Mouse (Mus musculus) kidney, embryonic 14.5 days (tissue): ENCODE results near the gene Akap6. TPM values are rescaled to one million over a fixed set of nuclear protein-coding genes. Genes with fewer than 3 reads are reported as not detected.

Experiments used
- ATAC-seq: fragments of 200-750 bp; cut with Nextera tagmentation; 2 replicates; pipeline ENCODE4 v1.8.0; 2017; ENCODE audit warnings: moderate number of reproducible peaks, mild to moderate bottlenecking, moderate TSS enrichment, moderate library complexity; ENCODE audit not compliant: low FRiP score, low TSS enrichment
- H3K27ac ChIP-seq: fragments of 300-500 bp; sonication (generic); 2 replicates; pipeline ENCODE4 v1.5.1; 2014; ENCODE audit warnings: low read depth, mild to moderate bottlenecking, low read length, moderate library complexity, mixed read lengths
- H3K27me3 ChIP-seq: fragments of 300-500 bp; sonication (generic); 2 replicates; pipeline ENCODE4 v1.6.1; 2014; ENCODE audit warnings: mild to moderate bottlenecking, low read length; ENCODE audit not compliant: control insufficient read depth, insufficient read depth
- H3K36me3 ChIP-seq: fragments of 300-500 bp; sonication (generic); 2 replicates; pipeline ENCODE4 v1.6.1; 2014; ENCODE audit warnings: low read length, mixed read lengths; ENCODE audit not compliant: control insufficient read depth, insufficient read depth
- H3K4me1 ChIP-seq: fragments of 300-500 bp; sonication (generic); 2 replicates; pipeline ENCODE4 v1.6.1; 2014; ENCODE audit warnings: low read length, mixed read lengths; ENCODE audit not compliant: control insufficient read depth, insufficient read depth
- H3K4me2 ChIP-seq: fragments of 300-500 bp; sonication (generic); replicated peaks from 2 replicates; pipeline ENCODE4 v1.6.1; 2014; ENCODE audit warnings: low read depth, mild to moderate bottlenecking, low read length
- H3K4me3 ChIP-seq: fragments of 300-500 bp; sonication (generic); 2 replicates; pipeline ENCODE4 v1.5.1; 2014; ENCODE audit warnings: mild to moderate bottlenecking, low read length
- H3K9ac ChIP-seq: fragments of 300-500 bp; sonication (generic); 2 replicates; pipeline ENCODE4 v1.6.1; 2014; ENCODE audit warnings: low read depth, mild to moderate bottlenecking, low read length, moderate library complexity
- H3K9me3 ChIP-seq: fragments of 300-500 bp; sonication (generic); 2 replicates; pipeline ENCODE4 v1.6.1; 2016; ENCODE audit warnings: low read length; ENCODE audit not compliant: control insufficient read depth
- WGBS: fragments of 180-500 bp; shearing (Covaris S2); extraction: QIAGEN DNeasy Blood & Tissue Kit; methylation state at CpG from one replicate; pipeline ENCODE4 v1.1.7; 2014; 5-methylcytosine and 5-hydroxymethylcytosine counted together
- polyA plus RNA-seq: library from polyadenylated mRNA; unstranded; fragments of >200 nt; fragmentation: Nextera tagmentation; extraction: Ambion mirVana; gene quantifications from 2 replicates; pipeline ENCODE4 v1.2.1, GENCODE M21; 2014

Akap6 gene
- polyA plus RNA-seq, result 0.04 and 0.18 TPM in 2 replicates

GRCm38 (mm10) chr12:52699146-52699545 lies at the start of gene Akap6:
TSS of gene Akap6 (plus strand) at chr12:52699383.
- Histone ChIP-seq H3K9me3 (no peaks in the 10 kb centered on the region), H3K4me3 (peak within 1 kb of the TSS; percentile 10; the same call in 1 of the 2 replicates), H3K27ac (no peak within 1 kb of the TSS), H3K9ac (no peak within 1 kb of the TSS), H3K27me3 (no peaks in the 10 kb centered on the region), H3K4me2 (peak within 1 kb of the TSS; percentile 49; the same call in 1 of the 2 replicates), H3K36me3 (no peaks in the 10 kb centered on the region), H3K4me1 (no peaks in the 10 kb centered on the region)
- ATAC-seq, result no peak
- 50% methylated on average over 6 of the region's 6 CpGs for WGBS

- Histone ChIP-seq H3K27ac (no peak overlapping the region), H3K9ac (no peak overlapping the region), H3K9me3 (no peaks in the 10 kb centered on the region), H3K36me3 (no peaks in the 10 kb centered on the region), H3K4me3 (no peak overlapping the region), H3K4me1 (no peaks in the 10 kb centered on the region), H3K27me3 (no peaks in the 10 kb centered on the region), H3K4me2 (no peak overlapping the region)
- ATAC-seq, result no peak
- 65% methylated on average over 7 of the region's 7 CpGs for WGBS
Observed at GRCm38 (mm10) chr12:52662907-52663790, 36.0 kb upstream of the Akap6 start.

GRCm38 (mm10) chr12:52664944-52665343 lies 34.2 kb upstream of the Akap6 start:
- no peak for ATAC-seq
- WGBS, result 82% methylated on average over 5 of the region's 5 CpGs
- no peaks in the 10 kb centered on the region for H3K36me3 ChIP-seq
- no peak overlapping the region for H3K9ac ChIP-seq
- H3K9me3 ChIP-seq, result no peaks in the 10 kb centered on the region
- no peak overlapping the region for H3K4me2 ChIP-seq
- no peak overlapping the region for H3K4me3 ChIP-seq
- no peaks in the 10 kb centered on the region for H3K4me1 ChIP-seq
- H3K27ac ChIP-seq, result no peak overlapping the region
- no peaks in the 10 kb centered on the region for H3K27me3 ChIP-seq

GRCm38 (mm10) chr12:52671436-52671835 lies 27.7 kb upstream of the Akap6 start:
- Histone ChIP-seq H3K27ac (no peak overlapping the region), H3K9ac (no peak overlapping the region), H3K4me3 (no peak overlapping the region), H3K36me3 (no peaks in the 10 kb centered on the region), H3K27me3 (no peaks in the 10 kb centered on the region), H3K4me1 (0 out of 2 replicates have a peak, but pooled peaks cover 6% of the 10 kb centered on the region), H3K4me2 (peak overlapping the region; percentile 26; the same call in 1 of the 2 replicates), H3K9me3 (no peaks in the 10 kb centered on the region)
- peak; percentile 91 for ATAC-seq
- WGBS, result 3% methylated on average over 7 of the region's 7 CpGs

- H3K27me3 ChIP-seq, result no peaks in the 10 kb centered on the region
- H3K27ac ChIP-seq, result no peak overlapping the region
- peak; percentile 24; the same call in 1 of the 2 replicates for ATAC-seq
- no peaks in the 10 kb centered on the region for H3K36me3 ChIP-seq
- H3K9me3 ChIP-seq, result no peaks in the 10 kb centered on the region
- H3K4me1 ChIP-seq, result 0 out of 2 replicates have a peak, but pooled peaks cover 6% of the 10 kb centered on the region
- H3K4me2 ChIP-seq, result peak overlapping the region; percentile 26; the same call in 1 of the 2 replicates
- H3K4me3 ChIP-seq, result no peak overlapping the region
- WGBS, result 27% methylated on average over 6 of the region's 6 CpGs
- H3K9ac ChIP-seq, result no peak overlapping the region
Observed at GRCm38 (mm10) chr12:52671943-52672342, 27.2 kb upstream of the Akap6 start.

GRCm38 (mm10) chr12:52673361-52673960 lies 25.7 kb upstream of the Akap6 start:
- Histone ChIP-seq H3K4me2 (no peak overlapping the region), H3K27me3 (no peaks in the 10 kb centered on the region), H3K27ac (no peak overlapping the region), H3K36me3 (no peaks in the 10 kb centered on the region), H3K9me3 (no peaks in the 10 kb centered on the region), H3K4me3 (no peak overlapping the region), H3K9ac (no peak overlapping the region), H3K4me1 (0 out of 2 replicates have a peak, but pooled peaks cover 6% of the 10 kb centered on the region)
- ATAC-seq, result no peak
- 73% methylated on average over 6 of the region's 6 CpGs for WGBS

GRCm38 (mm10) chr12:52675010-52675409 lies 24.2 kb upstream of the Akap6 start:
- H3K9ac ChIP-seq, result no peak overlapping the region
- no peaks in the 10 kb centered on the region for H3K36me3 ChIP-seq
- H3K4me1 ChIP-seq, result 0 out of 2 replicates have a peak, but pooled peaks cover 6% of the 10 kb centered on the region
- no peaks in the 10 kb centered on the region for H3K9me3 ChIP-seq
- H3K27me3 ChIP-seq, result no peaks in the 10 kb centered on the region
- no peak overlapping the region for H3K4me2 ChIP-seq
- WGBS, result 43% methylated on average over 4 of the region's 4 CpGs
- no peak overlapping the region for H3K4me3 ChIP-seq
- H3K27ac ChIP-seq, result no peak overlapping the region
- ATAC-seq, result no peak

GRCm38 (mm10) chr12:52687355-52687754 lies 11.8 kb upstream of the Akap6 start:
- Histone ChIP-seq H3K36me3 (no peaks in the 10 kb centered on the region), H3K27ac (no peak overlapping the region), H3K4me2 (no peak overlapping the region), H3K27me3 (no peaks in the 10 kb centered on the region), H3K4me1 (0 out of 2 replicates have a peak, but pooled peaks cover 2% of the 10 kb centered on the region), H3K9ac (no peak overlapping the region), H3K4me3 (no peak overlapping the region), H3K9me3 (no peaks in the 10 kb centered on the region)
- no peak for ATAC-seq
- WGBS, result 61% methylated on average over 9 of the region's 9 CpGs

GRCm38 (mm10) chr12:52688712-52689111 lies 10.5 kb upstream of the Akap6 start:
- Histone ChIP-seq H3K27me3 (no peaks in the 10 kb centered on the region), H3K4me3 (no peak overlapping the region), H3K9me3 (no peaks in the 10 kb centered on the region), H3K36me3 (no peaks in the 10 kb centered on the region), H3K27ac (no peak overlapping the region), H3K4me1 (0 out of 2 replicates have a peak, but pooled peaks cover 2% of the 10 kb centered on the region), H3K4me2 (no peak overlapping the region), H3K9ac (no peak overlapping the region)
- WGBS, result 95% methylated on average over 2 of the region's 2 CpGs
- no peak for ATAC-seq
